Mouse (Mus musculus) liver, adult 2 months (tissue): Measurements from ENCODE around the gene Ric8b. TPM values are rescaled to one million over a fixed set of nuclear protein-coding genes. Genes with fewer than 3 reads are reported as not detected.

ENCODE experiments used
- DNase-seq: peaks from one replicate; pipeline ENCODE4 v3.0.0-alpha.2; 2011; ENCODE audit warnings: low read depth, low spot score; ENCODE audit errors: extremely low read depth
- H3K27ac ChIP-seq: fragments of 200-500 bp; replicated peaks from 2 replicates; pipeline ENCODE4 v1.5.1; 2012; ENCODE audit warnings: low read depth, mild to moderate bottlenecking, control low read depth, inconsistent platforms, low read length; ENCODE audit not compliant: insufficient read depth
- H3K27me3 ChIP-seq: fragments of 200-500 bp; 2 replicates; pipeline ENCODE4 v1.6.1; 2012; ENCODE audit warnings: mild to moderate bottlenecking, moderate library complexity, low read length, inconsistent platforms; ENCODE audit not compliant: control insufficient read depth, insufficient read depth
- H3K36me3 ChIP-seq: fragments of 200-500 bp; 2 replicates; pipeline ENCODE4 v1.6.1; 2012; ENCODE audit warnings: low read length, inconsistent platforms; ENCODE audit not compliant: control insufficient read depth, insufficient read depth
- H3K4me1 ChIP-seq: fragments of 200-500 bp; 2 replicates; pipeline ENCODE4 v1.6.1; 2011; ENCODE audit warnings: low read length; ENCODE audit not compliant: control insufficient read depth, insufficient read depth
- H3K4me3 ChIP-seq: fragments of 200-500 bp; 2 replicates; pipeline ENCODE4 v1.5.1; 2011; ENCODE audit warnings: low read depth, mild to moderate bottlenecking, control low read depth, low read length, moderate library complexity; ENCODE audit not compliant: insufficient read depth
- H3K79me2 ChIP-seq: fragments of 200-500 bp; 2 replicates; pipeline ENCODE4 v1.6.1; 2012; ENCODE audit warnings: inconsistent platforms, mild to moderate bottlenecking, low read length, moderate library complexity; ENCODE audit not compliant: control insufficient read depth, insufficient read depth
- H3K9ac ChIP-seq: fragments of 200-500 bp; 2 replicates; pipeline ENCODE4 v1.6.1; 2012; ENCODE audit warnings: low read depth, mild to moderate bottlenecking, control low read depth, inconsistent platforms, low read length
- CTCF ChIP-seq: fragments of 200-500 bp; IDR thresholded peaks from 2 replicates; pipeline ENCODE4 v1.5.1; 2011; ENCODE audit warnings: low read depth, low read length, control low read depth
- POLR2A ChIP-seq: fragments of 200-500 bp; IDR thresholded peaks from 2 replicates; pipeline ENCODE4 v1.6.1; 2011; ENCODE audit warnings: low read length, control low read depth; ENCODE audit not compliant: insufficient read depth; ENCODE audit errors: extremely low read depth
- WGBS: fragments of 180-500 bp; shearing (Covaris S2); methylation state at CpG from one replicate; pipeline ENCODE4 v1.1.7; 2018; 5-methylcytosine and 5-hydroxymethylcytosine counted together
- polyA plus RNA-seq: library from polyadenylated mRNA; depleted of rRNA; stranded (reverse); fragments of >200 nt; gene quantifications from 2 replicates; pipeline ENCODE4 v1.2.3, GENCODE M21; 2012
- total RNA-seq: library from RNA; depleted of rRNA; stranded (reverse); fragments of >200 nt; gene quantifications from 2 replicates; pipeline ENCODE4 v1.2.3, GENCODE M21; 2014

Gene Ric8b
- total and polyA plus RNA-seq, 2 experiments = 5.1 to 7.1 TPM

DNA sequence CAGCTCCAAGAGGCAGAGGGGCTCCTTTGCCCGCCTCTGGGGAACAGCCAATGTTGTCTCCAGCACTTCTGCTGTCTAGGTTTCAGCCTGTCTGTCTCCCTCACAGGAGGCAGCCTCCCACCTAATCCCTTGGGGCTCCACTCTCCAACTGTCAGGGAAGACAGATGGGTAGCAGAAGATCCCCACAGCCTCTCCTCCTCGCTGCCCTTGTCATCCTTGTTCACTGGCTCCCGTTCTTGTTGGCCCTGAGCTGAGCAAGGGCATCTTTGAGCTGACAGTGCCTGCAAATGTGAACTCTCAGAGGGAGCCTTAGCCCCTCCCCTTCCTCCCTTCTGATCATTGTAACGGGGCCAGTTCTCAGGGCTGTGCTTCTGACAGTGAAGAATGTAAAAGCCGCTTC, 13.7 kb upstream of the Ric8b start:
- no peaks in the 10 kb centered on the region for H3K27me3 ChIP-seq
- no peak overlapping the region for H3K9ac ChIP-seq
- no peak overlapping the region for H3K4me3 ChIP-seq
- 48% methylated on average over 5 of the region's 5 CpGs for WGBS
- no peaks in the 10 kb centered on the region for H3K36me3 ChIP-seq
- no peak for DNase-seq
- no peaks in the 10 kb centered on the region for H3K79me2 ChIP-seq
- peaks cover 2% of the 10 kb centered on the region for H3K4me1 ChIP-seq
- TF ChIP-seq CTCF (no peak), POLR2A (no peak)
- no peak overlapping the region for H3K27ac ChIP-seq

DNA sequence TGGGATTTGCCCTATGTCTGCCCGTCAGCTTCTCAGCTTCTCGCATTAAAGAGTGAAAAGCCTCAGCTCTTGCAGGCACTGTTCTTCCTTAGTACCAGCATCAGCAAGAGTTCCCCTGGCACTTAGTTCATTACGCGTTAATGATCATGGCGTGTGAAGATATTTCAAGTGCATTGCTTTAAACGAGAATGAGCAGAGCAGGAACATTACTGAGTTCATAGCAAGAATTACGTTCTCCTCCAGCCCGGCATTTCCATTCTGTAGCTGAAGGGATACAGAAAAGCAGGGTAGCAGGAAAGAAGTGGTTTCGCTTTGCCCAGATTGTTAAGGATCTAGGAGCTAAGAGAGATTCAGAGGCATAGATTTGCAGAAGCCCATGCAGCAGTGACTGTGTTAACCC, 10.5 kb upstream of the Ric8b start:
- Histone ChIP-seq H3K27me3 (no peaks in the 10 kb centered on the region), H3K27ac (no peak overlapping the region), H3K4me3 (no peak overlapping the region), H3K4me1 (peaks cover 2% of the 10 kb centered on the region), H3K79me2 (no peaks in the 10 kb centered on the region), H3K36me3 (no peaks in the 10 kb centered on the region), H3K9ac (no peak overlapping the region)
- TF ChIP-seq POLR2A (no peak), CTCF (no peak)
- no peak for DNase-seq
- 96% methylated on average over 9 of the region's 9 CpGs for WGBS

DNA sequence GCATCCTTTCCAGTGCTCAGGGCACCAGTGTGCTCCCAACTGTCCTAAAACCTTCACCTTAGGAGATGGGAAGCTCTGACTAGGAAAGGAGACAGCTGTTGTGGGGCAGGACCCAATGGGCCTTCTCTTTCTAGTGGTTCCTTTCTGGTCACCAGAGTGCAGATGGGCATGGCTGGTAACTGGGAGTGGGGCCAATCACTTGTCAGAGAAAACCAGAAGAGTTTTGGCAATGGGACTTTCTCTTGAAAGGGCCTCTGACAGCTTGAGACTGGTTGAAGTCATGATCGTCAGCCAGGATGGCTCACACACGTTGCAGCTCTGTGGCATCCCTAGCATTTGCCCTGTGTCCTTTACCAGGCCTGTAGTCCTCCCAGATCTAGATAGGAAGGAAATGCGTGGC, 9.4 kb upstream of the Ric8b start:
- Histone ChIP-seq H3K4me1 (peaks cover 2% of the 10 kb centered on the region; the same call in 1 of the 2 replicates), H3K9ac (no peak overlapping the region), H3K36me3 (no peaks in the 10 kb centered on the region), H3K27me3 (no peaks in the 10 kb centered on the region), H3K27ac (peak overlapping the region; percentile 1; the same call in 1 of the 2 replicates), H3K79me2 (no peaks in the 10 kb centered on the region), H3K4me3 (no peak overlapping the region)
- no peak for TF ChIP-seq POLR2A
- TF ChIP-seq CTCF = no peak
- 88% methylated on average over 3 of the region's 3 CpGs for WGBS
- no peak for DNase-seq

DNA sequence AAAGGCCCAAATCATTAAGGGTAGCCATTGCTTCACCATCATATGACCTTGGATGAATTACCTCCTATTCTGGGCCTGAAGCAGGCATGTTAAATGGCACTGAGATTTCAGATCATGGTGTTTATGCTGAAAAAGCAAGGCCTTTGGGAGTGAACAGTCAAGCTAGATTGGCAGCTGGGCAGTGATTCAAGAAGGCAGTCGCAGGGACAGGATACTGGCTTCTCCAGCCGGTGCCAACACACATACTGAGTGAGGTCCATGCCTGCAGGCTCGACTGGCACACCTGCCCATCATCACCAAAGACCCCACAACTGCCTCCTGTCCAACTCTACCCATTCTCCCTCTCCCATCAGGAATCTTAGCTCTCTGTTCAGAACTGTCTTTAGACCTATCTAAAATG, 8.9 kb upstream of the Ric8b start:
- 80% methylated on average over 3 of the region's 3 CpGs for WGBS
- no peak overlapping the region for H3K4me3 ChIP-seq
- H3K27ac ChIP-seq = no peak overlapping the region
- H3K79me2 ChIP-seq = no peaks in the 10 kb centered on the region
- H3K4me1 ChIP-seq = peaks cover 2% of the 10 kb centered on the region; the same call in 1 of the 2 replicates
- no peak for TF ChIP-seq POLR2A
- TF ChIP-seq CTCF = no peak
- DNase-seq = no peak
- H3K9ac ChIP-seq = no peak overlapping the region
- H3K27me3 ChIP-seq = no peaks in the 10 kb centered on the region
- H3K36me3 ChIP-seq = no peaks in the 10 kb centered on the region

DNA sequence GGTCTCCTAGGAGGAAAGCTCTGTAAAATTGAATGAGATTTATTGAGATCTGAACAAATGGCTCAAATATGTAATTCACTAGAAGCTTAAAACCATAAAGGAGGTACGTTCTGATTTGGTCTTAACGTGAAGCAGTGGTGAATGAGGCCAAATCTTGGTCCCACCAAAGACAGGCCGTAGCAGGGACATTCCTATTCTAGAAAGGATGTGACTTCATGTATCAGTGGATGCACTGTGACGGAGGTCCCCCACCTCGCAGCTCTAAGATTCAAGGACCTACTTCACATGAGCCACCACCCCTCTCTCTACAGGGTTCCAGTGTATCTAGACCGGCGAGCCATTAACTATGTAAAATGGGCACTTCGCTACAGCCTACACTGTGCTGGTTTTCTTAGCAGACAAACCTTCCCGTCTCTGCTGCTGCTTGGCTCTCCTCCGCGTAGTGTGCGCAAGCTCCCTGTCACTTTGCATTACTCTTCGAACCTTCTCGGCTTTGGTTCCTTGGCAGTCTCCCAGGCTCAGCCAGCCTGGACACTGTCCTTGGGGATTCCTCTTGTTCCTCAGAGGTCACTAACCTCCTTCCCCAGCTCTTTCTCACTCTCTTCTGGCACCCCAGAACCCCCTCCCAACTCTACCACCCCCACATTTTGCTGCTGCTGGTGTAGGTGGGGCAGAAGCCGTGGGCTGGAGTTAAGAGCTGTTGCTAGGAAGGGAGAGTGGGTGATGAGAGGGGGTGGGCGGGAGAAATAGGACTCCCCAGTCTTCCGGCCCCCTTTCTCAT, 8.2 kb upstream of the Ric8b start:
- DNase-seq = no peak
- Histone ChIP-seq H3K27ac (no peak overlapping the region), H3K4me1 (peaks cover 2% of the 10 kb centered on the region; the same call in 1 of the 2 replicates), H3K4me3 (no peak overlapping the region), H3K79me2 (no peaks in the 10 kb centered on the region), H3K27me3 (no peaks in the 10 kb centered on the region), H3K9ac (no peak overlapping the region), H3K36me3 (no peaks in the 10 kb centered on the region)
- no peak for TF ChIP-seq POLR2A
- WGBS = 92% methylated on average over 17 of the region's 17 CpGs

DNA sequence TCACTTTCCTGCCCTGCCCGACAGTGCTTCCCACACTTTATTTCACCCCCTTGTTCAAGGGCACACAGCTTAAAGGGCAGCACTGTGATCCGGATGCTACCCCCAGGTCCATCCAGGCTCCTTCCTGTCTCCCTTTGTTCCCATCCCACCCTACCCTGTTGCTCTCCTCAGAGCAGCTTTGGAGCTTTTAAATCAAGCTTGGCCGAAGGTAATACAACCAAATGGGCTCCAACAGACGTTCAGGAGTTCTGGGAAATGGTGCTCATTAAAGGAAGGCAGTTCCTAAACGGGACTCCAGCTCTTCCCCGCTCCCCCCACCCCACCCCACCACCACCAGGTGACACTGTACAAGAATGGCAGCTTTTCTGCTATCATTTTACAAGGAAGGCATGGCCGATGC, 7.2 kb upstream of the Ric8b start:
- WGBS = 67% methylated on average over 7 of the region's 7 CpGs
- Histone ChIP-seq H3K27me3 (no peaks in the 10 kb centered on the region), H3K36me3 (no peaks in the 10 kb centered on the region), H3K4me3 (no peak overlapping the region), H3K9ac (no peak overlapping the region), H3K27ac (no peak overlapping the region), H3K4me1 (peaks cover 2% of the 10 kb centered on the region; the same call in 1 of the 2 replicates), H3K79me2 (no peaks in the 10 kb centered on the region)
- TF ChIP-seq POLR2A (no peak), CTCF (no peak)
- DNase-seq = no peak
